Mouse (Mus musculus) limb, embryonic 11.5 days (tissue): ENCODE measurements around the gene Tbc1d20. TPM values are rescaled to one million over a fixed set of nuclear protein-coding genes. Genes with fewer than 3 reads are reported as not detected.

Experiments
- ATAC-seq: fragments of 200-750 bp; cut with Nextera tagmentation; 2 replicates; pipeline ENCODE4 v1.8.0; 2017; ENCODE audit warnings: low read depth; ENCODE audit not compliant: insufficient number of reproducible peaks, low FRiP score, low TSS enrichment
- DNase-seq: peaks from one replicate; pipeline ENCODE4 v3.0.0-alpha.2; 2015; ENCODE audit warnings: low spot score
- H3K27ac ChIP-seq: fragments of 300-500 bp; sonication (generic); replicated peaks from 2 replicates; pipeline ENCODE4 v1.5.1; 2014; ENCODE audit warnings: low read depth, mild to moderate bottlenecking, low read length
- H3K27me3 ChIP-seq: fragments of 300-500 bp; sonication (generic); 2 replicates; pipeline ENCODE4 v1.6.1; 2014; ENCODE audit warnings: mild to moderate bottlenecking, low read length, mixed read lengths; ENCODE audit not compliant: control insufficient read depth, insufficient read depth
- H3K36me3 ChIP-seq: fragments of 300-500 bp; sonication (generic); 2 replicates; pipeline ENCODE4 v1.6.1; 2014; ENCODE audit warnings: mild to moderate bottlenecking, low read length, moderate library complexity, mixed read lengths; ENCODE audit not compliant: control insufficient read depth, insufficient read depth
- H3K4me1 ChIP-seq: fragments of 300-500 bp; sonication (generic); 2 replicates; pipeline ENCODE4 v1.6.1; 2014; ENCODE audit warnings: low read length, mixed read lengths; ENCODE audit not compliant: control insufficient read depth, insufficient read depth
- H3K4me2 ChIP-seq: fragments of 300-500 bp; sonication (generic); 2 replicates; pipeline ENCODE4 v1.6.1; 2014; ENCODE audit warnings: low read depth, mild to moderate bottlenecking, moderate library complexity; ENCODE audit not compliant: severe bottlenecking
- H3K4me3 ChIP-seq: fragments of 300-500 bp; sonication (generic); 2 replicates; pipeline ENCODE4 v1.5.1; 2014; ENCODE audit warnings: low read depth, low read length
- H3K9ac ChIP-seq: fragments of 300-500 bp; sonication (generic); 2 replicates; pipeline ENCODE4 v1.6.1; 2014; ENCODE audit warnings: mild to moderate bottlenecking, low read length
- H3K9me3 ChIP-seq: fragments of 300-500 bp; sonication (generic); 2 replicates; pipeline ENCODE4 v1.6.1; 2016; ENCODE audit warnings: low read length; ENCODE audit not compliant: control insufficient read depth
- WGBS: fragments of 180-500 bp; shearing (Covaris S2); extraction: QIAGEN DNeasy Blood & Tissue Kit; methylation state at CpG from one replicate; pipeline ENCODE4 v1.1.7; 2014; 5-methylcytosine and 5-hydroxymethylcytosine counted together
- polyA plus RNA-seq: library from polyadenylated mRNA; unstranded; fragments of >200 nt; fragmentation: Nextera tagmentation; extraction: Ambion mirVana; gene quantifications from 2 replicates; pipeline ENCODE4 v1.2.1, GENCODE M21; 2014

Gene Tbc1d20
- polyA plus RNA-seq: 30.5 and 35.4 TPM in 2 replicates

- Histone ChIP-seq H3K4me2 (peak within 1 kb of the TSS; percentile 62), H3K27ac (0 out of 2 replicates have a peak within 1 kb of the TSS, but pooled peaks have one; percentile 23), H3K9me3 (no peaks in the 10 kb centered on the region), H3K4me1 (peaks cover 8% of the 10 kb centered on the region), H3K9ac (peak within 1 kb of the TSS; percentile 78), H3K36me3 (no peaks in the 10 kb centered on the region), H3K4me3 (peak within 1 kb of the TSS; percentile 66), H3K27me3 (no peaks in the 10 kb centered on the region)
- peak; percentile 90 for DNase-seq
- under 1% methylated on average over 70 of the region's 70 CpGs for WGBS
- peak; percentile 97 for ATAC-seq
Observed at GRCm38 (mm10) chr2:152293727-152294475, at the start of gene Tbc1d20. Gene Tbc1d20 (plus strand): TSS chr2:152293828.

- 92% methylated on average over 1 of the region's 1 CpGs for WGBS
- Histone ChIP-seq H3K4me2 (no peak overlapping the region), H3K36me3 (peaks cover under 1% of the 10 kb centered on the region; the same call in 1 of the 2 replicates), H3K27ac (no peak overlapping the region), H3K4me3 (no peak overlapping the region), H3K9ac (no peak overlapping the region), H3K9me3 (no peaks in the 10 kb centered on the region), H3K27me3 (no peaks in the 10 kb centered on the region), H3K4me1 (no peaks in the 10 kb centered on the region)
- DNase-seq (no peak), ATAC-seq (no peak)
Observed at GRCm38 (mm10) chr2:152247213-152247612, 46.4 kb upstream of the Tbc1d20 start.

DNA sequence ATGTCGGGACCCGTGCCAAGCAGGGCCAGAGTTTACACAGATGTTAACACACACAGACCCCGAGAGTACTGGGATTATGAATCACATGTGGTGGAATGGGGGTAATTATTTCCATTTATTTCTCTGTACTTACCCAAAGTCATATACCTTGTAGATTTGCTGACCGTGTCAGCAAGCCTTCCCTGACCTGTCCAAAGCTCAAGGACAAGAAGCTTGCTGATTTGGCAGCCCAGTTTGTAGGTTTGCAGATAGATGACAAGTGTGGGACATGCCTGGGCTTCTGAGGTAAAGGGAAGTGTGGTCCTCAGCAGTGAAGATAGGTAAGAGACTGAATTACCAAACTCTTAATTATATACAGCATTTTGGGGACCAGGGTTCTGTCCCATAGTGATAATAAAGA is 43.1 kb upstream of the Tbc1d20 start:
- Histone ChIP-seq H3K27ac (no peak overlapping the region), H3K4me2 (no peak overlapping the region), H3K9ac (no peak overlapping the region), H3K36me3 (peaks cover 6% of the 10 kb centered on the region; the same call in 1 of the 2 replicates), H3K4me3 (no peak overlapping the region), H3K4me1 (no peaks in the 10 kb centered on the region), H3K9me3 (no peaks in the 10 kb centered on the region), H3K27me3 (no peaks in the 10 kb centered on the region)
- 84% methylated on average over 2 of the region's 4 CpGs for WGBS
- ATAC-seq (no peak), DNase-seq (no peak)

DNA sequence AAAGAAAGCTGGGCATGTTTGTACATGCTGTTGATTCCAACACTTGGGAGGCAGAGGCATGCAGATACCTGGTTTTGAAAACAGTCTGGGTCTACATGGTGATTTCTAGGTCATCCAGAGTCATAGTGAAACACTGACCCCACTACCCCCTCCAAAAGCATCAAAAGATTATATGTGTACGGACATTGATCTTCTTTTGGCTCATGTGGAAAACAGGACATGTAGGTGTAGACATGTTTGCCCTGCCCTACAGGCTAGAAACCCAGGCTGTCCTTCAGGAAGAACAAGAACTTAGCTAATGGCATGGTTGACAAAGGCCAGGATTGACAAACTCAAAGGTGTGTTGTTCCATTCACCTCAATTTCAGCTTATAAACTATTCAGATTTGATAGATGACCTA is 33.9 kb upstream of the Tbc1d20 start:
- DNase-seq (no peak), ATAC-seq (no peak)
- Histone ChIP-seq H3K27me3 (no peaks in the 10 kb centered on the region), H3K4me1 (no peaks in the 10 kb centered on the region), H3K27ac (no peak overlapping the region), H3K36me3 (peaks cover 6% of the 10 kb centered on the region; the same call in 1 of the 2 replicates), H3K4me2 (no peak overlapping the region), H3K4me3 (no peak overlapping the region), H3K9me3 (no peaks in the 10 kb centered on the region), H3K9ac (no peak overlapping the region)
- WGBS: 87% methylated on average over 1 of the region's 1 CpGs

DNA sequence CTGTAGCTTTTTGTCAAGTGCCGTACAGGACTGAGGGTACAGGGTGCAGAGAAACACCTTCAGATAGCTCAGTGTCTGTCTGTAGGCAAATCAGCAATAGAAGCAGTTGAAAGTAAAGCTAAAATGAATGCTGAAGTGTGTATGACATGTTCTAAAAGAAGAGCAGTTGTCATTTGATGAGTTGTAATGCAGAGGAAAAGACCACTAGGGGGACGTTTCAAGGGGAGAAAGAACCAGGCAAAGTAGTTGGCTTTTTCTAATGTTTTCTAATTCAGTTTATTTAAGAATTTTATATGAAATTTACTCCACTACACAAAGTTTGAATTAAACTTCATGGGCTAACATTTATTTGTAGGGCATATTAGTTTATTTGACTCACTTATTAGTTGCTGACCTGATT is 20.0 kb upstream of the Tbc1d20 start:
- Histone ChIP-seq H3K4me1 (no peaks in the 10 kb centered on the region), H3K4me3 (no peak overlapping the region), H3K9me3 (no peaks in the 10 kb centered on the region), H3K9ac (no peak overlapping the region), H3K27me3 (no peaks in the 10 kb centered on the region), H3K4me2 (no peak overlapping the region), H3K27ac (no peak overlapping the region), H3K36me3 (peaks cover 20% of the 10 kb centered on the region)
- no peak for ATAC-seq
- DNase-seq: no peak
- WGBS: 87% methylated on average over 2 of the region's 2 CpGs

- H3K4me1 ChIP-seq: no peaks in the 10 kb centered on the region
- H3K4me3 ChIP-seq: no peak overlapping the region
- H3K4me2 ChIP-seq: no peak overlapping the region
- no peaks in the 10 kb centered on the region for H3K9me3 ChIP-seq
- no peak overlapping the region for H3K27ac ChIP-seq
- 77% methylated on average over 3 of the region's 3 CpGs for WGBS
- H3K36me3 ChIP-seq: peaks cover 4% of the 10 kb centered on the region; the same call in 1 of the 2 replicates
- H3K9ac ChIP-seq: no peak overlapping the region
- no peak for ATAC-seq
- no peak for DNase-seq
- no peaks in the 10 kb centered on the region for H3K27me3 ChIP-seq
Observed at GRCm38 (mm10) chr2:152281407-152281806, 12.2 kb upstream of the Tbc1d20 start.

DNA sequence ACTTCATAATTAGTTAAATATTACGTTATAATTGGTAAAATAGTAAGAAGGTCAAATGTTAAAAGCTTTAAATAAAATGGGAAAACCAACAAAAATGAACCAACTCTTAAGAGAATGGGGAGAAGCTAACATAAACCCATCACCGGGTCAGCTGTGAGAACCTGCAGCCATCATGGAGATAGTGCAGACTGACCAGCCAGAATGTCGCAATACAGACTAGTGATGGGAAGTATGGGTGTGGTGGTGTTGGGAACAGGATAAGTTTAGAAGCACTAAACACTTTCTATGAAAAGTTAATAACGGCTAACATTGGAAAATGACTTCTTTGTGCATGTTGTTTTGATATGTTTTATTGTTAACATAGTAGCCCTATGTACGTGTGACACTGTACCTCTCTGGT is 6.1 kb upstream of the Tbc1d20 start:
- ATAC-seq (no peak), DNase-seq (no peak)
- Histone ChIP-seq H3K27me3 (no peaks in the 10 kb centered on the region), H3K4me1 (no peaks in the 10 kb centered on the region), H3K9ac (no peak overlapping the region), H3K36me3 (peaks cover 2% of the 10 kb centered on the region; the same call in 1 of the 2 replicates), H3K9me3 (no peaks in the 10 kb centered on the region), H3K4me2 (no peak overlapping the region), H3K4me3 (no peak overlapping the region), H3K27ac (no peak overlapping the region)
- WGBS: 92% methylated on average over 5 of the region's 5 CpGs

GRCm38 (mm10) chr2:152288046-152288445 is 5.6 kb upstream of the Tbc1d20 start:
- H3K27ac ChIP-seq: no peak overlapping the region
- H3K9me3 ChIP-seq: no peaks in the 10 kb centered on the region
- DNase-seq (no peak), ATAC-seq (no peak)
- peaks cover 2% of the 10 kb centered on the region; the same call in 1 of the 2 replicates for H3K36me3 ChIP-seq
- H3K4me3 ChIP-seq: no peak overlapping the region
- no peaks in the 10 kb centered on the region for H3K4me1 ChIP-seq
- no peak overlapping the region for H3K9ac ChIP-seq
- 83% methylated on average over 8 of the region's 8 CpGs for WGBS
- no peak overlapping the region for H3K4me2 ChIP-seq
- no peaks in the 10 kb centered on the region for H3K27me3 ChIP-seq
